Mouse (Mus musculus) frontal cortex, postnatal 14 days (tissue): ENCODE measurements at regions not wholly inside any gene's neighbourhood (a gene's known extent, or its start where the extent isn't known, plus 50 kb on each side); places are given as distances from the start of the nearest gene placed in this dataset.

Experiments used
- DNase-seq, 2 experiments: peaks; one replicate each; pipeline ENCODE4 v3.0.0; 2022; ENCODE audit warnings: low spot score in 2 of 2

GRCm38 (mm10) chr4:89505368-89505819, 173.8 kb upstream of the Dmrta1 start:
- DNase-seq, result no peak

- DNase-seq, result no peak
Measured at GRCm38 (mm10) chr4:89500232-89500631, 179.0 kb upstream of the Dmrta1 start.

GRCm38 (mm10) chr4:89490947-89491346, 180.1 kb upstream of the Cdkn2b start:
- no peak for DNase-seq

GRCm38 (mm10) chr4:89487416-89488165, 176.8 kb upstream of the Cdkn2b start:
- DNase-seq, result no peak

GRCm38 (mm10) chr4:89486963-89487362, 176.1 kb upstream of the Cdkn2b start:
- no peak for DNase-seq

- no peak for DNase-seq
Measured at GRCm38 (mm10) chr4:89485981-89486531, 175.2 kb upstream of the Cdkn2b start.

GRCm38 (mm10) chr4:89478646-89479237, 167.9 kb upstream of the Cdkn2b start:
- no peak for DNase-seq

- no peak for DNase-seq
Measured at GRCm38 (mm10) chr4:89475848-89476247, 165.0 kb upstream of the Cdkn2b start.

GRCm38 (mm10) chr4:89474836-89475541, 164.2 kb upstream of the Cdkn2b start:
- no peak for DNase-seq

GRCm38 (mm10) chr4:89471426-89471825, 160.6 kb upstream of the Cdkn2b start:
- DNase-seq, result no peak

GRCm38 (mm10) chr4:89470756-89471155, 159.9 kb upstream of the Cdkn2b start:
- DNase-seq, result no peak

GRCm38 (mm10) chr4:89469883-89470282, 159.0 kb upstream of the Cdkn2b start:
- peak in 1 of 2 experiments; percentile 10 for DNase-seq

GRCm38 (mm10) chr4:89469406-89469805, 158.6 kb upstream of the Cdkn2b start:
- no peak for DNase-seq

GRCm38 (mm10) chr4:89466766-89467165, 155.9 kb upstream of the Cdkn2b start:
- DNase-seq, result no peak

- DNase-seq, result no peak
Measured at GRCm38 (mm10) chr4:89463121-89463520, 152.3 kb upstream of the Cdkn2b start.

GRCm38 (mm10) chr4:89460170-89460762, 149.4 kb upstream of the Cdkn2b start:
- no peak for DNase-seq

- no peak for DNase-seq
Measured at GRCm38 (mm10) chr4:89459346-89459666, 148.5 kb upstream of the Cdkn2b start.

- DNase-seq, result no peak
Measured at GRCm38 (mm10) chr4:89458628-89459345, 147.9 kb upstream of the Cdkn2b start.

- DNase-seq, result no peak
Measured at GRCm38 (mm10) chr4:89457861-89458260, 147.0 kb upstream of the Cdkn2b start.

- DNase-seq, result no peak
Measured at GRCm38 (mm10) chr4:89454926-89455325, 144.1 kb upstream of the Cdkn2b start.

GRCm38 (mm10) chr4:89453051-89453450, 142.2 kb upstream of the Cdkn2b start:
- no peak for DNase-seq

GRCm38 (mm10) chr4:89451741-89452140, 140.9 kb upstream of the Cdkn2b start:
- no peak for DNase-seq
